Mouse (Mus musculus): Measurements from ENCODE around the gene Pxn. TPM values are rescaled to one million over a fixed set of nuclear protein-coding genes. Genes with fewer than 3 reads are reported as not detected.
"Not testable (repeated sequence)": the region's sequence is repeated elsewhere in the genome, so short reads cannot be mapped to it uniquely, and the experiment has no call there.

Pxn gene
- polyA plus RNA-seq, 1 experiment from 2014 or later = 27.9 TPM

DNA sequence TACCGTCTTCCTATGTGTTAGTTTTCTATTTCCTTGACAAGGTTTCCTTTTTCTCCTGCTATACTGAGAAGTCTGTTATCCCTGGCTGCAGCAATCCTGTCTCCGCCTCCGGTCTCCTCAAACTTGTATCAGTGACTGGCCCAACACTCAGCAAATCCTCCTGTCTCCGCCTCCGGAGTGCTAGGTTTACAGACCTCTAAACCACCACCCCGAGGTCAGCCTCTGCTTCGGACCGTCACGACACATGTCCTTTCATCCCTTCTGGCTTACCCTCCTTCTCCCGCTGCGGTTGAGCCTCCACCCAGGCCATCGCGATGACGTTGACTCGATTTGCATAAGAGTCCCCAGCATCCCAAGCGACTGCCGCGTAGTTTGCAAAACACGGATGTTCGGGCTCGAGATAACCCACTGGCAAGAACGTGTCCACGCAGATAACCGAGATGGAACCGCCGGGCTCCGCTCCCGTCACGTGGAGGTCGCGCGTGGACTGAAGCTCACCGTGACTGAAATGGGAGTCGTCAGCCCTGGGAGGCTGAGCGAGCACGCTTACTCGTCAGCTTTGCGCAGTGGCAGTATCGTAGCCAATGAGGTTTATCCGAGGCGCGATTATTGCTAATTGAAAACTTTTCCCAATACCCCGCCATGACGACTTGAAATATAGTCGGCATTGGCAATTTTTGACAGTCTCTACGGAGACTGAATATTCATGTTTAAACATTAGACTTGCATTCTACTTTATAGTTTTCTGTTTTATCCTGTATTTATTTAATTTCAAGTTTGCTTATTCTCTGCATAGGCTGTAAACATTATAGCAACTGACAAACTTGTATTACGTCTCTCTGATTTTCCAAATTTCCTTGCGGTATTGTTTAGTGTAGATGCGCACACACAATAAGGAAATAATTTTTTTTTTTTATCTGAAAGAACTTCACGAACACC, 16.5 kb upstream of the Pxn start:
- H3K27ac ChIP-seq (replicated peaks) = peak overlapping the region; percentile 97
- WGBS = under 1% methylated on average over 50 of the region's 50 CpGs
- H3K4me3 ChIP-seq = peak overlapping the region; percentile 53
- peak; percentile 90 for DNase-seq (ENCODE audit: low spot score)
- no peaks in the 10 kb centered on the region for H3K36me3 ChIP-seq
- no peaks in the 10 kb centered on the region for H3K9me3 ChIP-seq (replicated peaks)
- H3K4me1 ChIP-seq = peaks cover 28% of the 10 kb centered on the region
- H3K27me3 ChIP-seq (ENCODE audit: low read depth, poor library complexity, severe bottlenecking) = no peaks in the 10 kb centered on the region

DNA sequence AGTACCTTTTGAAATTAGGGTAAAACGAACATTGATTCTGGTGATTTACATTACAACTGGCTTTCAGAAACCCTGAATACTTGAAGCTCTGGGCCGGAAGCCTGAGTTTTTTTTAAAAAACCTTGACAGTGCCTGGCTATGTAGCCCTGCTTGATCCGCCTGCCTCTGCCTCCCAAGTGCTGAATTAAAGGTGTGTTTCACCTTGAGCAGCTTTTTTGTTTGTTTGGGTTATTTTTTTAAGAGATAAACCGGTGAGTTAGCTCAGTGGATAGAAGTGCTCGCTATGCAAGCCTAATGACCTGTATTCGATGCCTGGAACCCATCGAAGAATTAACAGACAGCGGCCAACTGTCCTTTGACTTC, 15.9 kb upstream of the Pxn start:
- Histone ChIP-seq H3K27me3 (ENCODE audit: low read depth, poor library complexity, severe bottlenecking) (no peaks in the 10 kb centered on the region), H3K36me3 (no peaks in the 10 kb centered on the region), H3K27ac (replicated peaks) (no peak overlapping the region), H3K4me3 (peak overlapping the region; percentile 21; the same call in 1 of the 2 replicates), H3K4me1 (peaks cover 28% of the 10 kb centered on the region), H3K9me3 (replicated peaks) (no peaks in the 10 kb centered on the region)
- no peak for DNase-seq (ENCODE audit: low spot score)
- WGBS = 14% methylated on average over 8 of the region's 8 CpGs

DNA sequence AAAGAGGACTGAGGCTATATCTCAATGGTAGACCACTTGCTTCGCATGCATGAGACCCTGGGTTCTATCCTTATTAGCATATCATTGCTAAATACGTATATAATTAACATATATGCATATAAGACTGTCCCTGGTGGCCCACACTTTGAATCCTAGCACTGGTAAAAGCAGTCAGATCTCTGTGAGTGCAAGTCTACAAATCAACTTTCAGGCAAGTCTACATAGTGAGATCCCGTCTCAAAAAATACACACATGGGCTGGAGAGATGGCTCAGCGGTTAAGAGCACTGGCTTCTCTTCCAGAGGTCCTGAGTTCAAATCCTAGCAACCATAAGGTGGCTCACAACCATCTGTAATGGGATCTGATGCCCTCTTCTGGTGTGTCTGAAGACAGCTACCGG, 15.4 kb upstream of the Pxn start:
- Histone ChIP-seq H3K27me3 (ENCODE audit: low read depth, poor library complexity, severe bottlenecking) (no peaks in the 10 kb centered on the region), H3K4me3 (no peak overlapping the region), H3K4me1 (peaks cover 30% of the 10 kb centered on the region), H3K27ac (replicated peaks) (no peak overlapping the region), H3K9me3 (replicated peaks) (no peaks in the 10 kb centered on the region), H3K36me3 (no peaks in the 10 kb centered on the region)
- no peak for DNase-seq (ENCODE audit: low spot score)
- 37% methylated on average over 5 of the region's 5 CpGs for WGBS

DNA sequence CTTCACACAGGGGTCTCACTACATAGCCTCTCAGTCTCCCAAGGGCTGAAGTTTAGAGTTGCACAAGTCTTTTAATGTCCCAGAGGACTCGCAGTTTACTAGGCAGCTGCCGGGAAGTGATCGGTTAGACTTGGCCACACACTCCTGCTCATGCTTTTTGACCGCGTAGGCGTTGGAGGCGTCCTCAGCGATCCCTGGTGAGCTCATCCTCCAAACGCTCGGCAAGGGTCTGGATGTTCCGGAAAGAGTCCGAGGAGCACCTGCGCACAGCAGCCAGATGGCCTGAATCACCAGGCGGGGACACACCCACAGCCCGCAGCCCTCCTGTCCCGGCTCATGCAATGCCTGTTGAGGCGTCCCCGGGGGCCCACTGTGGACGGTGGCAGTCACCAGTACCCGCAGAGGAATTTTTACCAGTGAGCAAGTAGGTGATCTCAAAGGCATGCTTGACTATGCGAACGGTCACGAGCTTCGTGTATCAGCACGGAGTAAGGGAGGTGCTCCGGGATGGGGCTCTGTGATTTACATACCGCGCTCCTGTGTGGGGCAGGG, 14.6 kb upstream of the Pxn start:
- no peaks in the 10 kb centered on the region for H3K36me3 ChIP-seq
- peak overlapping the region; percentile 49; the same call in 1 of the 2 replicates for H3K27ac ChIP-seq (replicated peaks)
- no peaks in the 10 kb centered on the region for H3K27me3 ChIP-seq (ENCODE audit: low read depth, poor library complexity, severe bottlenecking)
- DNase-seq (ENCODE audit: low spot score) = no peak
- WGBS = 7% methylated on average over 28 of the region's 28 CpGs
- H3K4me3 ChIP-seq = peak overlapping the region; percentile 44
- H3K4me1 ChIP-seq = peaks cover 30% of the 10 kb centered on the region
- H3K9me3 ChIP-seq (replicated peaks) = no peaks in the 10 kb centered on the region

DNA sequence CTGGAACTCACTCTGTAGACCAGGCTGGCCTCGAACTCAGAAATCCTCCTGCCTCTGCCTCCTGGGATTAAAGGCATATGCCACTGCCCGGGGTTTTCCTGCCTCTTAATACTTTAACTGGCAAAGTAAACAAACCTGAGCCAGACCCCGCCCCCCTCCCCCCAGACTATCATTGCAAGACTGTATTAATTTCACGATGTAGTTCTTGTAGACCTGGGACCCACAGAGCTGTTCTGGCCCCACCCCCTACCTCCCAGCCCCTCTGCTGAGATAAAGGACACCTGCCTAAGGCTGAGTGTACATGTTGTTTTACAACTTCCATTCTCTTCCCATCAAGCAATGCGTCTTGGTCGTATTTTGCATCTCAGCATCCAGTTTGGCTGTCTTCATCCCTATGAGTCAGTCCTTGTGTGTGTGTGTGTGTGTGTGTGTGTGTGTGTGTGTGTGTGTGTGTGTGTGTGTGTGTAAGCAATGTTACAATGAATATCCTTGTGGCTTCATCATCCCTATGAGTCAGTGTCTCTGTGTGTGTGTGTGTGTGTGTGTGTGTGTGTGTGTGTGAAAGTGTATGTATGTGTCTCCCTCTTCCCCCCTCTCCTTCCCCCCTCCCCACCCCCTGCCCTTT, 13.7 kb upstream of the Pxn start:
- Histone ChIP-seq H3K9me3 (replicated peaks) (no peaks in the 10 kb centered on the region), H3K27me3 (ENCODE audit: low read depth, poor library complexity, severe bottlenecking) (no peaks in the 10 kb centered on the region), H3K27ac (replicated peaks) (no peak overlapping the region), H3K4me1 (peaks cover 30% of the 10 kb centered on the region), H3K36me3 (no peaks in the 10 kb centered on the region), H3K4me3 (no peak overlapping the region)
- WGBS = 80% methylated on average over 6 of the region's 6 CpGs
- DNase-seq (ENCODE audit: low spot score) = no peak

DNA sequence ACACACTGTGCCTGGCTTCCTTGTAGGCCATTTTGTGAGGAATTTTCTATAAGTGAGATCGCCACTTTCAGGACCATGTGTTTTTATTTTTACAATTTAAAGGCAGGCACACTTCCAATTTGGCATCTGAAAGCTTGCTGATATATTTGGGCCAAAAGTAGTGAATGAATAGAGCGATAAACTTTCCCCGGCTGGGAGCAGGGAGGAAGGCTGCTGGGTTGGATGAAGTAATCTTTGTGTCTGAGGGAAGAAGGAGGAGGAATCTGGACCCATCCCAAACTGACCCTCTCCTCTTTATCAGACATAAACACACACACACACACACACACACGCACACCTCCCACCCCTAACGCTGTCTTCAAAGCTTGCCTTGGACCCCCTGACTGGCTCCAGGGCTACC, 13.0 kb upstream of the Pxn start:
- peaks cover 30% of the 10 kb centered on the region for H3K4me1 ChIP-seq
- H3K9me3 ChIP-seq (replicated peaks) = no peaks in the 10 kb centered on the region
- DNase-seq (ENCODE audit: low spot score) = no peak
- WGBS = 68% methylated on average over 5 of the region's 5 CpGs
- H3K4me3 ChIP-seq = no peak overlapping the region
- no peaks in the 10 kb centered on the region for H3K27me3 ChIP-seq (ENCODE audit: low read depth, poor library complexity, severe bottlenecking)
- H3K27ac ChIP-seq (replicated peaks) = no peak overlapping the region
- no peaks in the 10 kb centered on the region for H3K36me3 ChIP-seq

DNA sequence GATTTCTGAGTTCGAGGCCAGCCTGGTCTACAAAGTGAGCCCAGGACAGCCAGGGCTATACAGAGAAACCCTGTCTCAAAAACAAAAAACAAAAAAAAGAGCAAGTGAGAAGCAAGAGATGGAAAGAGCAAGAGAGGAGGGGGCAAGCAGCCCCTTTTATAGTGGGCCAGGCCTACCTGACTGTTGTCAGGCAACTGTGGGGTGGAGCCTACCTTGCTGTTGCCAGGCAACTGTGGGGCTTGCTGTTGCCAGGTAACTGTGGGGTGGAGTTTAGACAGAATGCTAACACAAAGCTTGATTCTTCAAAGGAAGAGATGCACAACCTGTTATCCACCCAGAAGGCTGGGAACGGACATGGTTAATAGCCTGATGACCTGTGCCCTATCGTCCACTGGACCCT, 10.9 kb upstream of the Pxn start:
- H3K9me3 ChIP-seq (replicated peaks) = not testable (repeated sequence)

DNA sequence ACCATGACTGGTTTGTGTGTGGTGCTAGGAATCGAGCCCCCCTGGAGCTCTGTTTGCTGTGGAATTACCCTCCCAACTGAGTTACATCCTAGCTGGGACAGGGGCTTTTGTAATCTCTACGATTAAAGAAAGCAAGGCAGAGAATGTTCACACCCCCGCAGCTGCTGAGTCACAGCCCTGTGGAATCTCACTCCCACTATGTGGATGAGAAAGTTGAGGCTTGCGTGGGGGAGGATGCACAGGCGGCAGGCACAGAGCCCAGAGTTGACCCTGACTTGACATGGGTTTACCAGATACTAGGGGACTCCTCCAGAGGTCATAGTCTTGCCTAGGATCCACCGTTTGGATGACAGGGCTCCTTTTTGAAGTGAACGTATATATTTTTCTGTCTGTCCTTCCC, 9.4 kb upstream of the Pxn start:
- WGBS = 83% methylated on average over 7 of the region's 7 CpGs
- no peak for DNase-seq (ENCODE audit: low spot score)
- peaks cover 12% of the 10 kb centered on the region for H3K4me1 ChIP-seq
- H3K4me3 ChIP-seq = no peak overlapping the region
- H3K27ac ChIP-seq (replicated peaks) = no peak overlapping the region
- H3K36me3 ChIP-seq = no peaks in the 10 kb centered on the region
- no peaks in the 10 kb centered on the region for H3K27me3 ChIP-seq (ENCODE audit: low read depth, poor library complexity, severe bottlenecking)
- H3K9me3 ChIP-seq (replicated peaks) = no peaks in the 10 kb centered on the region

More for the DNA sequence above, 10.9 kb upstream of the Pxn start:
- H3K4me1 ChIP-seq = peaks cover 22% of the 10 kb centered on the region
- not testable (repeated sequence) for H3K4me3 ChIP-seq; H3K36me3 ChIP-seq; H3K27ac ChIP-seq (replicated peaks); DNase-seq (ENCODE audit: low spot score); H3K27me3 ChIP-seq (ENCODE audit: low read depth, poor library complexity, severe bottlenecking)
- WGBS = 87% methylated on average over 3 of the region's 3 CpGs

DNA sequence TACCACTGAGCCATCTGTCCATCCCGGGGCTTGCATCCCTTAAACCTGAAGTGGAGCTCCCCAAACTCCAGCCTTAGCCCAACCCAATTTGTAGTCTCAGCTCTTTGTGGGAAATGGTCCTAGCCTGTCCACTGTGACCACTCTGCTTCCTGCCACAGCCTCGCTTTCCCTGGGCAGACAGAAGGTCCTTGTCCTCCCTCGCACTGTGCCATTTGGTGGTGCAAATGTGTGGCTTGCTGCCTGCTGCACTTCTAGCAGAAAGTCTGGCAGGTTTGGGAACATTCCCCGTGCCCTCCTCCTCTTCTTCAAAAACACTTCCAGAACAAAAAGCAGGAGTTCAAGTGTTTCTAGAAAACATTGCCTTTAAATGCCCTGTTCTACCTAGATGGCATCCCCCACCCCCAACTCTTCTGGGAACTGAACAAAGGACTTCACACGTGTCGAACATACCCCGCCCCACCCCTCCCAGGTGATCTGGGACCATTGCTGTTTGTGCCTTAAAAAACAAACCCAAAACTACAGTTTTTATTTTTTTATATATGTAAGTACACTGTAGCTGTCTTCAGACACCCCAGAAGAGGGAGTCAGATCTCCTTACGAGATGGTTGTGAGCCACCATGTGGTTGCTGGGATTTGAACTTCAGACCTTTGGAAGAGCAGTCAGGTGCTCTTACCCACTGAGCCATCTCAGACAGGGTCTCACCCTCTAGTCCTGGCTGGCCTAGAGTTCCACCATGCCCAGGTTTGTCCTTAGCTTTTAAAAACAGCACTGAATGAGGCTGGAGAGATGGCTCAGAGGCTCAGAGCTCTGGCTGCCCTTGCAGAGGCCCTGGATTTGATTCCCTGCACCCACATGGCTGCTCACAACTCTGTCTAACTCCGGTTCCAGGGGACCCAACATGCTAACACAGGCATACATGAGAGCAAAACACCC, 7.9 kb upstream of the Pxn start:
- no peak overlapping the region for H3K27ac ChIP-seq (replicated peaks)
- no peaks in the 10 kb centered on the region for H3K9me3 ChIP-seq (replicated peaks)
- no peak overlapping the region for H3K4me3 ChIP-seq
- peaks cover 7% of the 10 kb centered on the region for H3K4me1 ChIP-seq
- H3K36me3 ChIP-seq = no peaks in the 10 kb centered on the region
- H3K27me3 ChIP-seq (ENCODE audit: low read depth, poor library complexity, severe bottlenecking) = no peaks in the 10 kb centered on the region
- DNase-seq (ENCODE audit: low spot score) = no peak
- WGBS = 65% methylated on average over 9 of the region's 9 CpGs

DNA sequence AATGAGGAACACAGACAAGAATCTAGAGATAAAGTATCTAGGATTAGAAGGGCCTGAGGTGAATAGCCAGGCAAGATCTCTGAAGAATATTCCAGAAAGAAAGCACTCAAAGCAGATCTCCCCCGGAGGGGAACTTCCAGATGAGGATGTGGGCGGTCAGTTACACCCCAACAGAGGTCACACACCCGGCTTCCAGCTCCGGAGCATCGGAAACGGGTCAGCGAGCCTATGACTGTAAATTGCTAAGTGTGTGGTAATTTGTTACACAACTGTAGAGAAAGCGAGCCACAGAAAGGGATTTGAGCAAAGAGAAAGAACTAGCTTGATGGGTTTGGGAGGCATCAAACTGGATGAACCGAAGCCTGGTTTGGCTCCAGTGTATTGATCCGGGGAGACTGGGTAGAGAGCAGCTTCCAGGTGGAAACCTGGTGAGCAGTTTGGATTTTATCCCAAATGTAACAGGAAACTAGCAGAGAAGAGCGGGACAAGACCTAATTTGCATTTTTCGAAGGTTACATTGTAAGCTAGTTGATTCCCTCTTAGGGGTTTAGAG, 6.0 kb upstream of the Pxn start:
- Histone ChIP-seq H3K36me3 (no peaks in the 10 kb centered on the region), H3K4me3 (no peak overlapping the region), H3K27me3 (ENCODE audit: low read depth, poor library complexity, severe bottlenecking) (no peaks in the 10 kb centered on the region), H3K27ac (replicated peaks) (no peak overlapping the region), H3K4me1 (peaks cover 3% of the 10 kb centered on the region; the same call in 1 of the 2 replicates), H3K9me3 (replicated peaks) (no peaks in the 10 kb centered on the region)
- DNase-seq (ENCODE audit: low spot score) = no peak
- 87% methylated on average over 12 of the region's 12 CpGs for WGBS

DNA sequence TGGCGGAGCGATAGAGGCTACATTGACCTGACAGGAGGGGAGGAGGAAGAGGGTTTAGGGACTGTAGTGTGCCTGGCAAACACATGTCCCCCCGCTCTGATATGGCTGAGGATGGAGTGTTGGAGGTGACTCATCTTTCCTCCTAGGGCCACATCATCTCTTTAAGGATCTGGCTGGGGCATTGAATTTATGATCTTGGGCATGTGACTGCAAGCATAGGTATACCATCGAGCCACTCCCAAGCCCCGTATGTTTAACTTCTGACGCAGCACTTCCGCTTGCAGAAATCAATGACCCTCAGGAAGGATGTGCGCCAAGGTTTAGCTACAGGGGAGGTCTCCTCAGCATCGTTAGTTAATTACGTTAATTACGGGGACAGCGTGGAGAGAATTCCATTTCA, 3.4 kb upstream of the Pxn start:
- H3K9me3 ChIP-seq (replicated peaks) = no peaks in the 10 kb centered on the region
- no peak for DNase-seq (ENCODE audit: low spot score)
- H3K27me3 ChIP-seq (ENCODE audit: low read depth, poor library complexity, severe bottlenecking) = peaks cover 4% of the 10 kb centered on the region; the same call in 1 of the 2 replicates
- H3K27ac ChIP-seq (replicated peaks) = no peak overlapping the region
- no peaks in the 10 kb centered on the region for H3K36me3 ChIP-seq
- peaks cover 13% of the 10 kb centered on the region for H3K4me1 ChIP-seq
- WGBS = 71% methylated on average over 12 of the region's 12 CpGs
- no peak overlapping the region for H3K4me3 ChIP-seq

DNA sequence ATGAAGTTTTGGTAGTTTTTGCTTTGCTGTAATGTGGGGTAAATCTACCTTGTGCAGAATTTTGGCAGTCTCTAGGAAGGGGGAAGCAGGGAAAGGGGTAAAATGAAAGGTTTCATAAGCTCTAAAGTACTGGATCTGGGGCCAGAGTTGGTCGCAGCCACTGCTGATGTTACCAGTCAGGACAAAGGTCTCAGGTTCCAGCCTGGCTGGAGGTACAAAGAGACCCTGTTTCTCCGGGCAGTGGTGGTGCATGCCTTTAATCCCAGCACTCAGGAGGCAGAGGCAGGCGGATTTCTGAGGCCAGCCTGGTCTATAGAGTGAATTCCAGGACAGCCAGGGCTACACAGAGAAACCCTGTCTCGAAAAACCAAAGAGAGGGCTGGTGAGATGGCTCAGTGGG, 859 bp upstream of the Pxn start:
- not testable (repeated sequence) for H3K36me3 ChIP-seq; H3K27me3 ChIP-seq (ENCODE audit: low read depth, poor library complexity, severe bottlenecking); H3K4me3 ChIP-seq; H3K9me3 ChIP-seq (replicated peaks); H3K27ac ChIP-seq (replicated peaks); DNase-seq (ENCODE audit: low spot score)
- WGBS = 81% methylated on average over 4 of the region's 4 CpGs
- H3K4me1 ChIP-seq = peaks cover 37% of the 10 kb centered on the region

Measured in midbrain, embryonic 10.5 days (tissue).